Mouse (Mus musculus): ENCODE measurements at regions not wholly inside any gene's neighbourhood (a gene's known extent, or its start where the extent isn't known, plus 50 kb on each side); places are given as distances from the start of the nearest gene placed in this dataset.

DNA sequence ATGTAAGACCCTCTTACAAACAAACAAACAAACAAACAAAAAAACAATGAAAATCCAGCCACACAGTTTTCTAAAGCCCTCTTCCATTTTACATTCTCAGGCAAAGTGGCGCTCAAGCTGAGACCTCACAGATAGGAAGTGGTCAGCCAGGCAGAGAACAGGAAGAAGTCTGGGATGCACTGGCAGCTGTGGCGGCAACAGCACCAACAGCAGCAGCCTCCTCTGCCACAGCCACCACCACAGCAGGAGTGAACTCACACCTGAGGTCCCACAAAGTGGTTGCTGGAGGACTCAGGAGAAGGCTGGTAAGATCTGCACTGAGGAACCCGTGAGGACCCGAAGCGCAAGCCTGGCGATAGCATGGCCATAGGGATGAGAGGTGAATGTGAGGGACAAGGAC lies 156.3 kb downstream of the Grm4 start:
- no peak for DNase-seq (ENCODE audit: low spot score in 2 of 2)

DNA sequence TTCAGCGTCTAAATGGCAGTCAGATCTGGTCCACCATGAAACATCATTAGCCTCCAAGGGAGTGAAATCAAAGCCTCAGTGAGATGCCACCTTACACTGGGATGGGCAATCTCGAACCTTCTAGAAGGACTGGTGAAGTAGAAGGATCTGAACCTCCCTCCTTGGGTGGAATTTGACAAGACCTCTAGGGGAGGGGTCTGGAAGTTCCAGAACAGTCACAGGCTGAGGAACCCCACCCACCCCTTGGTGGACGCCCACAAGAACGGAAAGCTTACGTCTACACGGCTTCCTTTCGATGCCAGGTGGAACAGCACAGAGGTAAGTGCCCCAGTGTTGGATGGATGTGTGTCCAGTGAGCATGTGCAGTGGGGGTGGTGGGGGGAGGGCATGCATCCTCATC lies 156.9 kb downstream of the Grm4 start:
- DNase-seq (ENCODE audit: low spot score in 2 of 2) = no peak

DNA sequence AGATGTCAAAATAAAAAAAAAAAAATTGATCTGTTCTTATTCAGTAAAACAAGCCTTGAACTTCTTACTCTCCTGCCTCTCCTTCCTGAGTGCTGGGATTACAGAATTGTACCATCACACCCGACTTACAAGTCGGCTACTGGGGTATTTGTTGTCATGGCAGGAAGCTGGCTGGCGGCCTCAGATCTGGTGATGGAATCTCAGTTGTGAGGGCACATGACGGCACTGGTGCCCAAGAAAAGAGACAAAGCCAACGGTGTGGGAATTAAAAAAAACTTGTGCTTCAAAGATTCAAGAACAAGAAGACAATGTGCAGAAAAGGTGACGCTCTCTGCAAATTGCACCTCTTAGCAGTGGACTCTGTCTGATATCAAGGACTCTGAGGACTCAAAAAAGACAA lies 157.3 kb downstream of the Grm4 start:
- DNase-seq (ENCODE audit: low spot score in 2 of 2) = no peak

DNA sequence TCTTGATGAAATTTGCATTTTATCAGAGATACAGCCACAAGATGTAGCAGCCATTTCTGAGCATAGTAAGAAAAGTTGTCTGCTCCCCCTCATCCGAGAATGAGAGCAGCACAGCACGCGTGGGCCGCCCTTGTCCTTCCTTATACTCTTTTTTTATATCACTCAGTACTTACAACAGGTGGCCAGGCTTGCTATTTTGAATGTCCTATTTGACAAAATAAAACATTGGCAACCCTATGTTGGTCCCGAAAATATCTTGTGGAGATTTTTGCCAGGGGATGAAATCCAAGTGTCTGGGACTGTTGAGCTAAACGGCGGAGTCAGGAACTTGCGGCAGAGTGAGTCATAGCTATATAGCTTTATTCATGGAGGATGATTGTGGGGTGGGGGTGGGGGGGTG lies 158.0 kb upstream of the Lemd2 start:
- no peak for DNase-seq (ENCODE audit: low spot score in 2 of 2)

DNA sequence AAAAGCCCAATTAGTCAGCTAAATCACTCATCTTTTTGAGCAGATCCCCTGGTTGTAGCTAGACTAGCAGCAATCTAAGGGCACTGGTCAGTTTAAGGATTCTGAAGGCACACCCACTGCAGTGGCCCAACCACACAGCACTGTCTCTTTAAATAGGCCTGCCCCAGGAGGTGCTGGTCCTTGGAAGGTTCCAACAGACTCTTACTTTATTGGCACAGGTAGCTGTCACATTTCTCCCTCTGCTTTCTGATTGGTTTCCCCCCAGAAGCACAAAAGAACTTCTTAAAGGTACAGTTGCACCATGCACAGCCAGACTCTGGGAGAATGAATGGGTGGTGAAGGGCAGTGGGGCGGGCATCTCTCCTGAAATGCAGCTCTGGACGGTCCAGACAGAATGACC lies 157.1 kb upstream of the Lemd2 start:
- no peak for DNase-seq (ENCODE audit: low spot score in 2 of 2)

DNA sequence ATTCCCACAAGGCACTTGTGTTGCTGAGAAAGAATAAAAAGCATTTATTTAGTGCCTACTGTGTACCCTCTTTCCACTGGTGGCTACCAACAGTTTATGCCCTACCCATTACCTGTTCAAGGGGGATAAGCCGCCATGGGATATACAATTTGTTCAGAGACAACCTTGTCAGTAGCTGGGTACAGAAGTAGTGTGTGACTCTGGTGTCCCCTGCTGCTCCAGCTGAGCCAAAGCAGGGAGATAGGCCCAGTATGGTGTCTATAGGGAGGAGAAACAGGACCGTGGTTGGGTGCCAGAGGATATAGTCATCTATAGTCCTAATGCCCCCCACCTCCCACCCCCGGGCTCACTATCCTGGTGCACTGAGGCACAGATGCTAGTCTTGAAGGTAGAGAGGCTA lies 152.6 kb upstream of the Lemd2 start:
- DNase-seq (ENCODE audit: low spot score in 2 of 2) = no peak

DNA sequence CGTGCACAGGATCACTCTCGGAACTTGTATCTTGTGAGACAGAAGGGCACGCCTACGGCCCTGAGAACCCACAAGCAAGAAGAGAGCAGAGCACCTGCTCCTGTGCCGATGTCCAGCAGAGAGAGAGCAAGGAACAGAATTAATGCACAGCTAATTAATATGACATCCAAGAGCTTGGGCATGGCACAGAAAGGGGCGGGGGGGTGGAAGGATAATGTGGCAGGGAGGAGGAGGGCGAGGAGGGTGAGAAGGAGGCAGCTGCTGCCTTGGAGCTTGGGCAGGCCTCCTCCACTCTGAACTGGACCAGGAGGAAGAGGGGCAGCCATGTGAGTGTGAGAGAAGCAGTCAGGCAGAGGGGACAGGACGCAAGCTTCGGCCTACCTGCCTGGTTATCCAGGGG lies 151.4 kb upstream of the Lemd2 start:
- no peak for DNase-seq (ENCODE audit: low spot score in 2 of 2)

DNA sequence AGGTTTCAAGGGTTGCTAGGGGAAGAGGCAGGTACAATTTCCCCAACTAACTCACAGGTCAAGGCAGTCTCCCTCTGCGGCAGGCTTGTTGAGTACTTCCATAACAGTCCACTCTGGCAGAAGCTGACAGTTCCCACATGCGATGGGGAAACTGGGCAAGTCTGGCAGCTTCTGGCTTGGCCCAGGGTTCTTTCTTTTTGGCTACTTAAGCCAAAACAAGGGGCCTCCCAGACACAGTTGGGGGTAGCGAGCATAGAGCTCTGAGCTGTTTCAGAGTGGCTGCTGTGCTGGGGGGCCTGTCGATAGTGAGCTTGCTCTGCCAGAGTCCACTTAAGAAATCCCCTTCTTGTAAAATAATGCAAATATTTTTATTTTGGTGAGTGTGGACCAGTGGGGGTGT lies 150.8 kb upstream of the Lemd2 start:
- DNase-seq (ENCODE audit: low spot score in 2 of 2) = no peak

DNA sequence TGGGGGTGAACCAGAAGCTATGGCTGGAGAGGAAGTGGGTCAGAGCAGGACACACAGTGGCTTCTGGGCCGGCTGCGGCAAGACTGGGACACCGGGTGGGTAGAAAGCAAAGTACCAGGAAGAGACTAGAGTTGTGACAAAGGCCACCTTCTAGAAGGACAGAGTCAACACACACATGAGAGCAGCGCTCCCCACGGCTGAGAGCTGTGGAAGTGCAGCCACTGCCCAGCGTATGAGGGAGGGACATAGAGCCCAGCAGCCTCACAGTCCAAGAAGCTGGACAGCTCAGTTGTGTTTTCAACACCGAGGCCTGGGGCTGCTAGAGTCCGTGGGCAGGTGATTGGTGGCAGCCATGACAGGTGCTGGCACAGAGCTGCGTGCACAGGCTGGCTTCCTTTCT lies 145.6 kb upstream of the Lemd2 start:
- DNase-seq (ENCODE audit: low spot score in 2 of 2) = no peak

DNA sequence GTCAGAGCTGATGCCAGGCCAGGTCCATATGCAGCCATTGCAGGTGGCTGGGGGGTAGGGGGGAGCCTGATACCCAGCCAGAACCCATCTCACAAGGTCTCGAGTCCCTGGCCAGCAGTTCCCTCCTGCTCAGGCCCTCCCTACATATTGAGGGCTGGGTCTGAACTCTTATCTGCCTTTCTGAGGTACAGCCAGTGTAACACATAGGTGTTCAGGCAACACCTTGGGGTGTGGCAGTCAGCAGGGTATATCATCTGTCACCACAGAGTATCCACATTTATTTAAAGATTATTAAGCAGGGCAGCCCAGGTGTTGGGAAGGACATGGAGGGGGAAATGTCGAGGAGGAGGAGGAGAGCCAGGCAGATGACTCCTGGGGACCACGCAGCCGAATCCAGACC lies 145.2 kb upstream of the Lemd2 start:
- DNase-seq (ENCODE audit: low spot score in 2 of 2) = no peak

DNA sequence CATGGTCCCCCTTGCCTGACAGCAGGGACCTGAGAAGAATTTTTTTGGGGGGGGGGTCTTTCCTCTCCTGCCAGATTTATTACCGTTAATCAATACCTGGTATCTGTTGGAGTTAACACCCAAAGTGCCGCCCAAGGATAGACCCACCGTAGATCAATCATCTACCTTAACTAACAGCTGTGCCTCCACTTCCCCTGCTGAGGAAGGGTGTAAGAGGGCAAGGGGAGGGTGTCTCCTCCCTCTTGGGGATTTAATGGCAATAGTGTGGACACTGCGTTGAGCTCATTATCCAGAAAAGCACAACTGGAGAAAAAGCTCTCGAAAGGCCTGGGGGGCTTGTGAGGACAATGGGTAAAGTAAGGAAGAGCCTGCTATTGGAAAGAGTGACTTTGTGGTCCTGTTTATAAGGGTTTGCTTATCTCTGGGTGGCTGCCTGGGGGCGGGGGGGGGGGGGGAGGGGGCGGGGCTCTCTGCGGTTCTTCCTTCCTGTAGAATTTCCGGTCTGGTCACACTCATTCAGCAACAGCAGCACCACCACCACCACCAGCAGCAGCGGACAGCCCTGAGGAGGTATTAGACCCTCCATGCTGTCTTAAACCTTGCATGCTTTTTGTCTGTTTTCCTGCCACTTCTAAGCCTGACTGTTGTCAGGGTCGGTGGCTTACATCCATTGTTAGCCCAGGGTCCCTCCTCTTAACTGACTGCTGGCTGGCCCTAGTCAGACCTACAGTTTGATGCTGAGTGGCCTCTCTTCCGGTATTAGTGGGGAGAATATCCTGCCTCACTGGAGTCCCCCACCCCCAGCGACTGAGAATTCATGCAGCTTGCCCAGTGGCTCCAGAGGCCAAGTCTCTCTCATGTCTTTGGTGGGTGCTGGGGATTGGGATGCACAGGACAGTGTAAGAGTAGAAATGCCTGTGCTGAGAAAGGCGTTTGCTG lies 138.0 kb upstream of the Lemd2 start:
- DNase-seq (ENCODE audit: low spot score in 2 of 2) = peak; percentile 34 to 56

DNA sequence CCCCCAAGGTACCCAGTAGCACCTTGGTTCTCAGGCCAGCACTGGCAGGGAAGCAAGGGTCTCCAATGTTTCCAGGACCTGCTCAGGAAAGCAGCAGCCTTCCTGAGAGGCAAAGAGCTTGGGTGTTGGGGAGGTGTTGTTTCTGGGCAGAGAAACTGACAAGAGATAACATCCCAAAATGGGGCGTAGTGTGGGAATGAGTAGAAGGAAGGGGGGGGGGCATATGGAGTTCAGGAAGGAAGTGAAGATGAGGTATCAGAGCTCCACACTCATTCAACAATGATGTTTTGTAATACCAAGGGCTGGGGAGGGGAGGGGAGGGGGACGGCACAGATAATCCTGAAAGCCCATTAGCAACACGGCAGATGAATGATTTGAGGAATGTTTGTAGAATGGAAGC lies 135.6 kb upstream of the Lemd2 start:
- DNase-seq (ENCODE audit: low spot score in 2 of 2) = no peak

DNA sequence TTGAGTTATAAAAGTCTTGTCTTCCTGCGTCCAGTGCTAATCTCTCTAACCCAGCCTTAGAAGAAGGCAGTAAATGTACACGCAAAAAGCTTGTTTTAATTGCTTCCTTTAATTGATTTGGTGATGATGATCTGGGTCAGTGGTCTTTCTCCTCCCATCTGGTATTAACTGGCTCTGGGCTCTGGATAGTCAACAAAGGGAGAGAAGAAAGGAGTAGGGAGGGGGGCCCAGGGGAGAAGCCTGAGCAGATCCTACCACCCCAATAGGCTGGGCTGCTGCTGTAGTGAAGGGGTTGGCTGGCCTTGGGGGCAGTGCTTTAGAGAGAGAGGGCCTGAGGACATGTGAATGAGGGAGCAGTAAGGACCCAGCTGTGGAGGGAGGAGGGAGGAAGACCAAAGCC lies 135.0 kb upstream of the Lemd2 start:
- no peak for DNase-seq (ENCODE audit: low spot score in 2 of 2)

DNA sequence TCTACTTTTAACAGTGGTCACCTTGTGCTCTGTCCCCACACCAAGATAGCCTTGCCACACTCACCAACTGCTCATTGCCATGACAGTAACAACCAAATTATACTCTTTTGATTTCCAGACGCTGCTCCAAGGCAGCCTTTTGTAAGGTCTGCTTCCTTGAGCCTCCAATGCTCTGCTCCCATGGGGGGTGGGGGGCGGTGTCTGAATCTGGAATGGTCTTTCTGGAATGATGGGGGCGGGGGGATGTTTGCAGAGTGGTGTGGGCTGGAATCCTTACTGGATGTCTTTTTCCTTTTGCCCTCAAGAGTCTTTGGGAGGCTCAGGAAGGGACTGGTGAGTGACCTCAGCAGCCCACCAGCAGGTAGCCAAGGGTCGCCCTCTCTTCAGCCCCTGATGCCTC lies 131.4 kb upstream of the Lemd2 start:
- no peak for DNase-seq (ENCODE audit: low spot score in 2 of 2)

DNA sequence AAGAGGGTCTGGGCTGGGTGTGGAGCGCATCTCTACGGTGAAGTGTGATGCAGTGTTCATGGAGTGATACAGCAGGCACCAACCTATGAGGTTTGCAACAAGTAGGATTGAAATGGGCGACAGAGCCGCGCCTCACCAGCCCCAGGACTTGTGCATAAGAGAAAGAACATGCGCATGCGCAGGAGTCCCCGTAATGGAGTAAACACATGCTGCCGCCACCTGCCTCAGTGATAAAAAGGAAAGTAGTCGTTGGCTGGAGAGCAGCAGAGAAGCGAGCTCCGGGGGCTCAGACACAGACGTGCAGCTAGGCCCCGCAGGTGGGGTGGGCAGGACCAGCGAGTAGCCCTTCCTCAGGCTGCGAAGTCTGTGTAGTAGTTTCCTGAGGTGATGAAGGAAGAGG lies 129.3 kb upstream of the Lemd2 start:
- peak in 1 of 2 experiments; percentile 29 for DNase-seq (ENCODE audit: low spot score in 2 of 2)

DNA sequence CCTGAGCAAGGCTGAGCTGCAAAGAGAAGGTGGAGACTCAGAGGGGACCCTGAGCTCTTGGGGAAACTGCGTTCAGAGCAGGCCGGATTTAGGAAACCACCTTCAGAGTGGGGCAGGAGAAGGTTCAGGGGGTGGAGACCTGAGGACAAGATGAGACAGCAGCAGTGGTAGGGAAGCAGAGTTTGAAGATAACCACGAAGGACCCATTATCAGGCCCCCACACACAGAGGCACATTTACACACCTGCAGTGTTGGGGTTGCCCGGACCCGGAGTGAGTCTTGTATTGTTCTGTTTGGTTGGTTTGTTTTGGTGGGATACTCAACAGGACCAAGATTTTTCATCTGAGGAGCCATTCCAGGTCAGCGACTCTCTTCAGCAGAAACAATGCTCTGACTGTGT lies 128.9 kb upstream of the Lemd2 start:
- DNase-seq (ENCODE audit: low spot score in 2 of 2) = peak in 1 of 2 experiments; percentile 32

DNA sequence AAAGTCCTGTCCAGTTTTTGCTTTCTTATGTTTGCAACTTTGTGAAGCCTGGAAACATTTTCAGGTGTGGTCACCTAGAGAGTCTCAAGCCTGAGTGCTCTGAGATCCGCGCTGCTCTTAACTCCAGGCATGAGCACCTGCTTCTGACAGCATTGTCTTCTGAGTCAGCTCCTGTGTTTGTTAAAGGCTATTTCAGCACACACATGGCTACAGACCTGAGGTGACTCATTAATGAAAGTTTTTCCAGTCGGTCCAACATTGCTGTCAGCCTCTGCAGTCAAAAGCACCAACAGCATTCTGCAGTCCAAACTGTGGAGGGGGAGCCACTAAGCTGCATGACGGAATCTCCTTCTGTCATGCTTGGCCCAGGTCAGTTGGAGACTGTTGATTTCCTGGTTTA lies 127.8 kb upstream of the Lemd2 start:
- DNase-seq (ENCODE audit: low spot score in 2 of 2) = no peak

DNA sequence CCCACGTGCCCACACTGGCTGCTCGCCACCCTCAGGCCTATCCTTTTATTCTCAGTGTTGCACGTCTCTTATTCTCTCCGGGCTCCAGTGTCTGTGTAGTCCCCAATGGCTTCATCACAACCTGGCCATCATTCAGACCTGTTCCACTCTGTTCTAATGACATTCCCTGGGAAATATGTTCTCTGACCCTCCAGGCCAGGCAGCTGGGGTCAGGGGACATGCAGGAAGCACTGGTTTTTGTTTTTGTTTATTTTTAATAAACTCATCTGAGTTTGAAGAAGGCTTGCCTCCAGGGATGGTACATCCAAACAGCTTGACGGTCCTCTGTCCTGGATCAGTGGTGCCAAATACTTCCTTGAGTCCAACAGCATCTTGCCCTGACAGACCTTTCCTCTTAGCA lies 127.4 kb upstream of the Lemd2 start:
- DNase-seq (ENCODE audit: low spot score in 2 of 2) = no peak

DNA sequence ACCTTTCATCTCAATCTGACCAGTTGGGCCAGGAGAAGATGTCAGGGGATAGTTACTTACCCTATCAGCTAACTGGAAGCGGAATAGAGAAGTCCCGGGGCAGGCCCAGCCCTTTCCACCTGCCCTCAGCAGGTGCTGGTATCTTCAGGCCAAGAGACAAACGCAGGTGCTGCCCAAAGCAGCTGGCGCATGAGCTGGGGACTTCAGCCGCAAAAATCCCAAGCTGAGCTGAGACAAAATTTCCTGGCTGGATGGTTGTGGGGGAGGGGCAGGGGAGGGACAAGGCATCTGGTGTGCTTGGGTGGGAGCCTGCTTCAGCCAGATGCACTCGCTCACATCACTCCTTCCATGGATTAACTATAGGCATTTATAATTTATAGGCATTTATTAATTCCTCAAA lies 125.5 kb upstream of the Lemd2 start:
- peak in 1 of 2 experiments; percentile 16 for DNase-seq (ENCODE audit: low spot score in 2 of 2)

DNA sequence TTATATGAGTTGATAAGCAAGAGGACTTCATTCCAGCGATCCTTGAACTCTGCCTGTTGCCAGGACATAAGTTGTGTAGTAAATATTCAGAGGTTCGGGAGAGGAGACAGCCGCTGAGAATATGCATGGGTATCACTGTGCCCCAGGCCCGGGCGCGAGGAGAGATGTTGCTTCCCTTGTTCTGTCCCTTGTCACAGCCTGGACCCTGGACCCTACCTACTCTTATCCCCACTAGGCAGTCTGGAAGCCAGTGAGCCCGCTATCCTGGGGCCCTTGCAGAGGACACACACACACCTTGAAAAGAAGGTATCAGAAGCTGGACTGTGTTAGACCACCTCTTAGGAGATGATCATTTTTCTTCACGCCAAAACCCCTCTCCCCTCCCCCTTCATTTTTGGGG lies 124.9 kb upstream of the Lemd2 start:
- DNase-seq (ENCODE audit: low spot score in 2 of 2) = peak in 1 of 2 experiments; percentile 9

DNA sequence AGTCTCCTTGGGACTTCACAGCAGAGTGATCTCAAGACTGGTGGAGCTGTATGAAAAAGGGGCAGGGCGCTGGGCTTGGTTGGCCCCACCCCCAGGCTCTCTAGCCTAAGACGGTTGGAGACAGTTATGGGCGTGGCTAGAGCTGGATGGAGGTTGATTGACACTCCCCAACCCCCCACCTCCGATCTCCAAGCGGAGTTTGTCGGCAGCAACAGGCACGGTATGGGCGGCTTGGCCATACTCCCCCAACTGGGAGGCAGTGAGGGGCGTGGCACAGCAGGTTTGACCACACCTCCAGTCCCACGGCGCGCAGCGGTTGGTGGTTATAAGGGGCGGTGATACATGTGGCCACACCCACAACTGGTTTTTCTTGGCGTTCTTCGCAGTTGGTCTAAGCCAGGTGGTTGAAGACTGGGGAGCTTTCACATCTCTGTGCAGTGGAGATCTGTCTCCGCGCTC lies 120.8 kb upstream of the Lemd2 start:
- DNase-seq (ENCODE audit: low spot score in 2 of 2) = peak; percentile 84 to 93

DNA sequence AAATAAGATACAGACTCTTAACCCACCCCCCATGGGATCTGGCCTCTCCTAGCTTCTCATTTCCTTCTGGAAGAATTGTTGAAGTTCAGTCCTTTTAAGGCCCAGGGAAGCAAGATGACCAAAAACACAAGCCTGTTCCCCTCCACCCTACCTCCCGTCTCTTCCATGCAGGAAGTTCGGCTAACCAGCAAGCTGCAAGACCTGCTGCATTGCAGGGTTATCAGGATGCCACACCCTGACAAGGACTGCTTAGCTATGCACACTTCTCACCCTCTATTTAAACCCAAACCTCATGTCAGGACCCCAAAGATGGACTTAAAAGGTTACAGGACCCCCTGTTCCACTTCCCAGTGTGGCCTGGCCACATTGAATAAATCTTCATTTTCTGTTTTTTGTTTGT lies 119.2 kb upstream of the Lemd2 start:
- peak; percentile 43 to 59 for DNase-seq (ENCODE audit: low spot score in 2 of 2)

DNA sequence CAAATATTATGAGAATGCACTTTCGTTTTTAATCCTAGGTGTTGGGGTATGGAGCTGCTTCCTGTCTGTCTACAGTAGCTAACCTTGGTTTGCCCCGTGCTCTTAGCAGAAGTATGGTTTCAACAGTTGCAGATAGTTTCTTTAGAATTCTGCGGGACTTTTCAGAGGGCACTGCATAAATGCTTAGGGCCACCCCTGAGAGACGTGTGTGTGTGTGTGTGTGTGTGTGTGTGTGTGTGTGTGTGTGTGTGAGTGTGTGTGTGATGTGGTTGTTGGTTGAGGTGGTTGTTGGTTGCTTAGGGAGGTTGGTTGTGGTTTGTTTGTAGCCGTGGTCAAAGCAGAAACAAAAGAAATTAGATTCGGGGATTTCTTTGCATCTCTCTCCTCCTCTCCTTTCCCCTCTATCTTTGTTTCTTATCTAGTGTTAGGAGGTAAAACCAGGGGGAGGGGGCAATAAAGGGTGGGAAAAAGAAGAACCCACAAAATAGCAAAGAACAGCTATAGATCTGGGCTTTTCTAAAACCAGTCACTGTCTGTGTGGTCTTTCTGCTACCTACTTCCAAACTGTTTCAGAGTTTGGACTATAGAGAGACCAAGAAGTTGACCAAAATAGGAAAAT lies 118.7 kb upstream of the Lemd2 start:
- DNase-seq (ENCODE audit: low spot score in 2 of 2) = peak in 1 of 2 experiments; percentile 22
